Mouse (Mus musculus) splenic B cell, adult 2 months (primary cell): Measurements from ENCODE around the gene Col6a5.

ENCODE experiments used
- DNase-seq: peaks from one replicate; pipeline ENCODE4 v3.0.0-alpha.2; 2011; ENCODE audit warnings: low read depth, low spot score
- H3K27me3 ChIP-seq: 2 replicates; pipeline ENCODE4 v1.6.1; 2012; ENCODE audit warnings: mild to moderate bottlenecking, low read length, moderate library complexity, mixed read lengths; ENCODE audit not compliant: control insufficient read depth, poor library complexity, insufficient read depth, severe bottlenecking
- H3K36me3 ChIP-seq: 2 replicates; pipeline ENCODE4 v1.6.1; 2012; ENCODE audit warnings: mild to moderate bottlenecking, low read length, moderate library complexity, mixed read lengths; ENCODE audit not compliant: control insufficient read depth, poor library complexity, insufficient read depth, severe bottlenecking

The Col6a5 gene

DNA sequence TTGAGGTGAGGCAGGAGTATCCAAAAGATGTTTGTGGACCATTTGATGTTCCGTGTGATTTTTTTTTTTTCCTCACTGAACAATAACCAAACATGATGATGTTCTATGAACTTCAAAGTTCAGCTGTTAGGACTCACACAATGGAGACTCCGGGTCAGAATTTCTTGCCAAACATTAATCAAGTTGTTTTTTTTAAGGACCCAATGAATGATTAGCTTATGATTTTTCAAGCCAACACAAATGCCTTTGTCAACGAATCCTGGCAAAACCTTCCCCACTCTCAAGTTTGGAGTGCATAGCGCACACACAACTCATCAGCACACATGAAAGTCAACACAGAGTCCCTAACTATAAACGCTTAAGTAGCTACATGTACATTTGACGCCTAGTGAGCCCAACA lies 139.7 kb downstream of the Col6a5 start:
- no peaks in the 10 kb centered on the region for H3K27me3 ChIP-seq
- H3K36me3 ChIP-seq = no peaks in the 10 kb centered on the region
- no peak for DNase-seq

- no peak for DNase-seq
- Histone ChIP-seq H3K36me3 (no peaks in the 10 kb centered on the region), H3K27me3 (no peaks in the 10 kb centered on the region)
Observed at GRCm38 (mm10) chr9:105819155-105819709, 141.2 kb downstream of the Col6a5 start.

- no peak for DNase-seq
- H3K27me3 ChIP-seq = no peaks in the 10 kb centered on the region
- no peaks in the 10 kb centered on the region for H3K36me3 ChIP-seq
Observed at GRCm38 (mm10) chr9:105814436-105814835, 146.0 kb downstream of the Col6a5 start.

- no peak for DNase-seq
- Histone ChIP-seq H3K36me3 (no peaks in the 10 kb centered on the region), H3K27me3 (no peaks in the 10 kb centered on the region)
Observed at GRCm38 (mm10) chr9:105811458-105811857, 149.0 kb downstream of the Col6a5 start.

DNA sequence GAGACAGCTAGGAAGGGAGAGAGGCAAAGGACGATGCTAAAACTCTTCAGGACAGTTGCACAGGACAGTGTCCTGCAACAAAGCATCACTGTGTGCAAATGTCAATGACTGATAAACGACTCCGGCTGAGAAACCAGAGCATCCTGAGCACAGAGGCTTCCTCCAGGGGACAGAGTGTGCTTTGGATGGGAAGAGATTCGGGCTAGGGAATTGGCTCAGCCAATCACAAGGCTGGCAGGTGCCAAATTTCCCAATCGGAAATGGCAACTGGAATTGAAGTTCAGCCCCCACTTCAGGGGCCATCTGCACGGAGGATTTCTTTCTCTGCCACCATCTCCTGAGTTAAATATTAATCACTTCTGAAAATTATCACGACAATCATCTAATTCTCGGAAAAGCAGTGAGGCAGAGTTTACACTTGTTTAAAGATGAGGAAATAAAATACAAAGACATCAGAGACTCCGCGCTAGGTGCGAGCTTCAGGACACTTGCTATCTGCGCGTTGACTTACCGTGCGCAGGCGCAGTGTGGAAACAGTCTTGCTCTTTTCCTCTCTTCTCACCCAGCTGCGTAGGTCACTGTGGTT lies 151.4 kb downstream of the Col6a5 start:
- DNase-seq = no peak
- H3K27me3 ChIP-seq = no peaks in the 10 kb centered on the region
- no peaks in the 10 kb centered on the region for H3K36me3 ChIP-seq
